Mouse (Mus musculus) forebrain, postnatal 0 days (tissue): ENCODE data around the gene Psmd13. TPM values are rescaled to one million over a fixed set of nuclear protein-coding genes. Genes with fewer than 3 reads are reported as not detected.
A peak's percentile ranks its signal among the peaks of the same experiment; 100 is the strongest.
"Not testable (repeated sequence)": the region's sequence is repeated elsewhere in the genome, so short reads cannot be mapped to it uniquely, and the experiment has no call there.

Experiments
- ATAC-seq: fragments of 200-750 bp; cut with Nextera tagmentation; 2 replicates; pipeline ENCODE4 v1.8.0; 2017; ENCODE audit warnings: mild to moderate bottlenecking, moderate library complexity
- DNase-seq: peaks from one replicate; pipeline ENCODE4 v3.0.0-alpha.2; 2015
- H3K27ac ChIP-seq: fragments of 300-500 bp; sonication (generic); 2 replicates; pipeline ENCODE4 v1.5.1; 2014; ENCODE audit warnings: low read depth, mild to moderate bottlenecking, antibody characterized with exemption, low read length, moderate library complexity, mixed read lengths
- H3K27me3 ChIP-seq: fragments of 300-500 bp; sonication (generic); 2 replicates; pipeline ENCODE4 v1.6.1; 2014; ENCODE audit warnings: mild to moderate bottlenecking, low read length, mixed read lengths; ENCODE audit not compliant: insufficient read depth
- H3K36me3 ChIP-seq: fragments of 300-500 bp; sonication (generic); 2 replicates; pipeline ENCODE4 v1.6.1; 2014; ENCODE audit warnings: mild to moderate bottlenecking, moderate library complexity; ENCODE audit not compliant: insufficient read depth
- H3K4me1 ChIP-seq: fragments of 300-500 bp; sonication (generic); 2 replicates; pipeline ENCODE4 v1.6.1; 2014; ENCODE audit warnings: antibody characterized with exemption; ENCODE audit not compliant: insufficient read depth
- H3K4me2 ChIP-seq: fragments of 300-500 bp; sonication (generic); 2 replicates; pipeline ENCODE4 v1.6.1; 2014; ENCODE audit warnings: low read depth, mild to moderate bottlenecking, moderate library complexity
- H3K4me3 ChIP-seq: fragments of 300-500 bp; sonication (generic); 2 replicates; pipeline ENCODE4 v1.5.1; 2014; ENCODE audit warnings: low read depth, low read length, mixed read lengths
- H3K9ac ChIP-seq: fragments of 300-500 bp; sonication (generic); 2 replicates; pipeline ENCODE4 v1.6.1; 2014; ENCODE audit warnings: mild to moderate bottlenecking
- H3K9me3 ChIP-seq: fragments of 300-500 bp; sonication (generic); 2 replicates; pipeline ENCODE4 v1.6.1; 2016; ENCODE audit warnings: low read length
- CTCF ChIP-seq: sonication (generic); IDR thresholded peaks from 2 replicates; pipeline ENCODE4 v1.5.1; 2016; ENCODE audit warnings: antibody characterized with exemption, control low read depth, low read depth
- WGBS: fragments of 180-500 bp; shearing (Covaris S2); extraction: QIAGEN DNeasy Blood & Tissue Kit; methylation state at CpG from one replicate; pipeline ENCODE4 v1.1.7; 2014; 5-methylcytosine and 5-hydroxymethylcytosine counted together
- polyA plus RNA-seq: library from polyadenylated mRNA; unstranded; fragments of >200 nt; fragmentation: Nextera tagmentation; extraction: Ambion mirVana; gene quantifications from 2 replicates; pipeline ENCODE4 v1.2.1, GENCODE M21; 2015
- total RNA-seq: library from RNA; depleted of rRNA; stranded (reverse); fragments of >200 nt; gene quantifications from 2 replicates; pipeline ENCODE4 v1.2.3, GENCODE M21; 2014

Psmd13 gene
- total and polyA plus RNA-seq, 2 experiments from 2014 or later: 164 to 274 TPM

DNA sequence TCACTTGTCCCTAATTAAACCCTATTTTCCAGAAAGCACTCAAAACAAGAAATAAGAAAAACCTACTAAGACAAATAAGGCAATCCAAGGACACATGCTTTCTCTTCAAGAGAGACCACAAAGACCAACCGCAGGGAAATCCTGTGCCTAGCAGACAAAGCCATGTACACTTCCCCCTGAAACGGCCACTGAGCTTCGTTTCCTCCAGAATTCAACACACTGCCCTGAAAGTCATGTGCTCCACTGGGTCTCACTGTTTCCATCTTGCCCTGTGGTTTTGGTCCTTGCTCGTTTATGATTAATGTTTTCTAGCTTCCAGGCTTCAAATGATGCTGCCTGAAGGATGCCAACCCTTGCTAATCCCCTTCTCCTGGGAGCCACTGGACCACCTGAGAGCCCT is 7.5 kb upstream of the Psmd13 start:
- DNase-seq (no peak), ATAC-seq (no peak)
- H3K36me3 ChIP-seq: peaks cover 19% of the 10 kb centered on the region
- no peaks in the 10 kb centered on the region for H3K9me3 ChIP-seq
- H3K9ac ChIP-seq: no peak overlapping the region
- H3K4me1 ChIP-seq: no peaks in the 10 kb centered on the region
- no peak for TF ChIP-seq CTCF
- no peaks in the 10 kb centered on the region for H3K27me3 ChIP-seq
- no peak overlapping the region for H3K4me2 ChIP-seq
- 91% methylated on average over 4 of the region's 4 CpGs for WGBS
- no peak overlapping the region for H3K4me3 ChIP-seq
- no peak overlapping the region for H3K27ac ChIP-seq

DNA sequence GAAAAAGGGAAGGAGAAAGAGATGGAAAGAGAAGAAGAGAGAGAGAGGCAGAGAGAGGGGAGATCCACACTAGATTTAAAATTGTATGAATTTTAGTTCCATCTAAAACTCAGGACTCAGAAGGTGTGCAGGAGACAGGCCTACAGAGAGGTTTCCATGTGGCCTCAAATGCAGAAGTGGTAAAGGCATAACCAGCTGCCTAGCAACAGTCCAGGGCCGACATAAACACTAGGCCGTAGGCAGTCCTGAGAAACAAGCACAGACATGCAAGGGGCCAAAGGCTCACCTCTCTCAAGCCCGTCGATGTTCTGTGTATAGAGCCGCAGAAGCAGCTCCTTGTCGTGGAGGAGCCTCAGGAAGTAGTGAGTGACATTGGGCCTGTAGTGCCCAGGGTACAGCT is 4.4 kb upstream of the Psmd13 start:
- DNase-seq (no peak), ATAC-seq (no peak)
- no peaks in the 10 kb centered on the region for H3K4me1 ChIP-seq
- no peaks in the 10 kb centered on the region for H3K9me3 ChIP-seq
- peaks cover 19% of the 10 kb centered on the region for H3K36me3 ChIP-seq
- no peak overlapping the region for H3K4me3 ChIP-seq
- no peak overlapping the region for H3K4me2 ChIP-seq
- no peak overlapping the region for H3K9ac ChIP-seq
- TF ChIP-seq CTCF: no peak
- H3K27me3 ChIP-seq: no peaks in the 10 kb centered on the region
- H3K27ac ChIP-seq: no peak overlapping the region
- WGBS: 85% methylated on average over 6 of the region's 6 CpGs

- ATAC-seq: no peak
- H3K4me3 ChIP-seq: no peak overlapping the region
Measured at GRCm38 (mm10) chr7:140879355-140879754, 2.4 kb upstream of the Psmd13 start.

DNA sequence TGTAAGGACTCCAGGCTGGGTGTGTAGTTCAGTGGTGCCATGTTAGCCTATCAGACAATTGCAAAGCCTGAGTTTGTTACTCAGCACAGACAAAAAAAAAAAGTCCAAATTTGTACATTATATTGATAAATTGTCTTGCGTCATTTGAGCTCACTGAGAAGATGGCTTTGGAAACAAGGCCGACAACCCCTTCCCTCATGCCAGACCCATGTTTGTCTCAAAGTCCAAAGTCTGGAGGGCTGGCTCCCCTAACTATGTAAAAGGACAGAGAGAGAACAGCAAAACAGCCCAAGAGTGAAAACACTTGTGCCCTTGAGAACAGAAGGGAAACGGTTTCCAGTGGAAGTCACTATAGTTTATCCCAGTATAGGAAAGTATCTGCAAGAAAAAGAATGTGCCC is 1.3 kb upstream of the Psmd13 start:
- no peak overlapping the region for H3K4me3 ChIP-seq
- TF ChIP-seq CTCF: no peak
- WGBS: 88% methylated on average over 3 of the region's 3 CpGs

More at GRCm38 (mm10) chr7:140879355-140879754, 2.4 kb upstream of the Psmd13 start:
- Histone ChIP-seq H3K36me3 (peaks cover 22% of the 10 kb centered on the region), H3K4me1 (peaks cover 3% of the 10 kb centered on the region; the same call in 1 of the 2 replicates), H3K9ac (no peak overlapping the region), H3K27ac (no peak overlapping the region), H3K27me3 (no peaks in the 10 kb centered on the region), H3K4me2 (no peak overlapping the region), H3K9me3 (no peaks in the 10 kb centered on the region)
- 89% methylated on average over 7 of the region's 7 CpGs for WGBS
- no peak for DNase-seq
- no peak for TF ChIP-seq CTCF

GRCm38 (mm10) chr7:140880865-140881515 is 778 bp upstream of the Psmd13 start:
- H3K36me3 ChIP-seq: peaks cover 18% of the 10 kb centered on the region
- peak overlapping the region; percentile 91; the same call in 1 of the 2 replicates for H3K9ac ChIP-seq
- peak overlapping the region; percentile 72 for H3K4me2 ChIP-seq
- H3K9me3 ChIP-seq: no peaks in the 10 kb centered on the region
- no peak overlapping the region for H3K27ac ChIP-seq
- peak overlapping the region; percentile 99 for H3K4me3 ChIP-seq
- no peaks in the 10 kb centered on the region for H3K27me3 ChIP-seq
- ATAC-seq: no peak
- 24% methylated on average over 8 of the region's 8 CpGs for WGBS
- peaks cover 3% of the 10 kb centered on the region; the same call in 1 of the 2 replicates for H3K4me1 ChIP-seq
- TF ChIP-seq CTCF: no peak
- DNase-seq: no peak

More for the DNA sequence above, 1.3 kb upstream of the Psmd13 start:
- Histone ChIP-seq H3K4me1 (peaks cover 3% of the 10 kb centered on the region; the same call in 1 of the 2 replicates), H3K36me3 (peaks cover 19% of the 10 kb centered on the region), H3K4me2 (no peak overlapping the region), H3K9ac (no peak overlapping the region), H3K27me3 (no peaks in the 10 kb centered on the region), H3K9me3 (no peaks in the 10 kb centered on the region), H3K27ac (no peak overlapping the region)
- no peak for ATAC-seq
- DNase-seq: no peak

DNA sequence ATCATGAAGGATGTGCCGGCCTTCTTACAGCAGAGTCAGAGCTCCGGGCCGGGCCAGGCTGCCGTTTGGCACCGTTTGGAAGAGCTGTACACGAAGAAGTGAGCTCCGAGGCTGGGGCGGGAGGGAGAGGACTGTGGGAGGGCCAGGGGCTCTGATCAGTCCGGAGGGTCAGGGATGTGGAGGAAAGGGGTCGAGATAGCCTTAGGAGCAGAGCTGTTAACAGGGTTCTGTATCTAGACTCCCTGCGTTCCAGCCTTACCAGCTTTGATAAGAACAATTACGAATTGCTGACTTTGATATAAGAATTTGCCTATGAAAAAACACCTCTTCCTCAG is 668 bp downstream of the Psmd13 start:
- peak overlapping the region; percentile 93 for H3K27ac ChIP-seq
- under 1% methylated on average over 12 of the region's 12 CpGs for WGBS
- DNase-seq: no peak
- peak overlapping the region; percentile 72 for H3K4me2 ChIP-seq
- no peaks in the 10 kb centered on the region for H3K9me3 ChIP-seq
- no peak for TF ChIP-seq CTCF
- H3K9ac ChIP-seq: peak overlapping the region; percentile 91
- peak; percentile 51 for ATAC-seq
- H3K36me3 ChIP-seq: peaks cover 27% of the 10 kb centered on the region
- peak overlapping the region; percentile 99 for H3K4me3 ChIP-seq
- H3K27me3 ChIP-seq: no peaks in the 10 kb centered on the region
- H3K4me1 ChIP-seq: peaks cover 3% of the 10 kb centered on the region; the same call in 1 of the 2 replicates

GRCm38 (mm10) chr7:140890636-140891035 is 8.9 kb downstream of the Psmd13 start:
- H3K27me3 ChIP-seq, H3K4me1 ChIP-seq, H3K4me2 ChIP-seq, H3K9me3 ChIP-seq, H3K27ac ChIP-seq, DNase-seq, H3K9ac ChIP-seq, ATAC-seq, H3K4me3 ChIP-seq: not testable (repeated sequence)
- peaks cover 74% of the 10 kb centered on the region for H3K36me3 ChIP-seq
- WGBS: 97% methylated on average over 16 of the region's 16 CpGs
